Mouse (Mus musculus): ENCODE data around the gene Nup155. TPM values are rescaled to one million over a fixed set of nuclear protein-coding genes. Genes with fewer than 3 reads are reported as not detected.
A peak's percentile ranks its signal among the peaks of the same experiment; 100 is the strongest.

Nup155 gene
- polyA plus RNA-seq, 1 experiment from 2014 or later, result 29.8 TPM

DNA sequence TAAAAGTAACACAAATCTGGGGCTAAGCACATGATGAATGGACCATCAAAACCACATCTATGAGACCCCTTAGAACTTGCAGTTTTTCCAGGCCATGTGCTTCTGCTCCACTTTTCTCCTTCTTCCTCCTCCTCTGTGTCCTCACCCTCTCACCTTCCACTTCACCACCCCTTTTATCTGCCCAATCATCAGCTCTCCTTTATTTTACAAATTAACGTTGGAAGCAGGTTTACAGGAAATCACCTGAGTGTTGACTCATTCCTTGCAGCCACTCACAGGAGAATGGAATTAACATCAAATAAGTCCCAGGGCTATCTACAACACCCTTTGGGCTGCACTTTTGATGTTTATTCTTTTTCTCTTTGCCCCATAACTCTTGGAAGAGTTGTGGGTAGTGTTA lies 52.8 kb downstream of the Nup155 start:
- peaks cover 8% of the 10 kb centered on the region; the same call in 1 of the 2 replicates for H3K36me3 ChIP-seq (ENCODE audit: control insufficient read depth, insufficient read depth, low read length)
- WGBS, result 96% methylated on average over 1 of the region's 1 CpGs
- H3K4me2 ChIP-seq, result no peak overlapping the region
- H3K4me1 ChIP-seq (ENCODE audit: control insufficient read depth, insufficient read depth, low read length), result no peaks in the 10 kb centered on the region
- no peak overlapping the region for H3K27ac ChIP-seq (ENCODE audit: low read depth, low read length)
- no peak for ATAC-seq (ENCODE audit: low FRiP score)
- no peak overlapping the region for H3K4me3 ChIP-seq (ENCODE audit: low read depth, low read length)
- H3K9ac ChIP-seq (ENCODE audit: low read length), result no peak overlapping the region
- DNase-seq (ENCODE audit: low spot score, missing footprints), result no peak
- no peaks in the 10 kb centered on the region for H3K9me3 ChIP-seq (ENCODE audit: control insufficient read depth, low read length)
- no peaks in the 10 kb centered on the region for H3K27me3 ChIP-seq (ENCODE audit: control insufficient read depth, insufficient read depth, low read length)

- ATAC-seq (ENCODE audit: low FRiP score) (peak; percentile 99), DNase-seq (ENCODE audit: low spot score, missing footprints) (peak; percentile 100)
- H3K9me3 ChIP-seq (ENCODE audit: control insufficient read depth, low read length), result no peaks in the 10 kb centered on the region
- H3K36me3 ChIP-seq (ENCODE audit: control insufficient read depth, insufficient read depth, low read length), result peaks cover 4% of the 10 kb centered on the region
- H3K27me3 ChIP-seq (ENCODE audit: control insufficient read depth, insufficient read depth, low read length), result no peaks in the 10 kb centered on the region
- H3K4me3 ChIP-seq (ENCODE audit: low read depth, low read length), result peak within 1 kb of the TSS; percentile 85
- 2% methylated on average over 34 of the region's 47 CpGs for WGBS
- H3K4me1 ChIP-seq (ENCODE audit: control insufficient read depth, insufficient read depth, low read length), result no peaks in the 10 kb centered on the region
- H3K4me2 ChIP-seq, result peak within 1 kb of the TSS; percentile 50
- H3K27ac ChIP-seq (ENCODE audit: low read depth, low read length), result peak within 1 kb of the TSS; percentile 84
- peak within 1 kb of the TSS; percentile 95 for H3K9ac ChIP-seq (ENCODE audit: low read length)
These were observed 59.7 kb downstream of the Nup155 start, which contains the start of gene Cplane1 for GRCm38 (mm10) chr15:8168591-8169265. TSS of gene Cplane1 (plus strand) at chr15:8169106.

- H3K27ac ChIP-seq (ENCODE audit: low read depth, low read length), result peak overlapping the region; percentile 84
- ATAC-seq (ENCODE audit: low FRiP score) (peak; percentile 91), DNase-seq (ENCODE audit: low spot score, missing footprints) (peak; percentile 94)
- peak overlapping the region; percentile 50 for H3K4me2 ChIP-seq
- H3K9ac ChIP-seq (ENCODE audit: low read length), result peak overlapping the region; percentile 95
- H3K36me3 ChIP-seq (ENCODE audit: control insufficient read depth, insufficient read depth, low read length), result peaks cover 4% of the 10 kb centered on the region
- under 1% methylated on average over 25 of the region's 25 CpGs for WGBS
- H3K9me3 ChIP-seq (ENCODE audit: control insufficient read depth, low read length), result no peaks in the 10 kb centered on the region
- H3K4me1 ChIP-seq (ENCODE audit: control insufficient read depth, insufficient read depth, low read length), result no peaks in the 10 kb centered on the region
- no peaks in the 10 kb centered on the region for H3K27me3 ChIP-seq (ENCODE audit: control insufficient read depth, insufficient read depth, low read length)
- peak overlapping the region; percentile 85 for H3K4me3 ChIP-seq (ENCODE audit: low read depth, low read length)
These were observed 60.2 kb downstream of the Nup155 start for GRCm38 (mm10) chr15:8169266-8169746.

GRCm38 (mm10) chr15:8189563-8189962 lies 80.5 kb downstream of the Nup155 start:
- Histone ChIP-seq H3K36me3 (ENCODE audit: control insufficient read depth, insufficient read depth, low read length) (peaks cover 4% of the 10 kb centered on the region), H3K27ac (ENCODE audit: low read depth, low read length) (no peak overlapping the region)
- ATAC-seq (ENCODE audit: low FRiP score), result no peak

GRCm38 (mm10) chr15:8190435-8190834 lies 81.4 kb downstream of the Nup155 start:
- Histone ChIP-seq H3K4me3 (ENCODE audit: low read depth, low read length) (no peak overlapping the region), H3K36me3 (ENCODE audit: control insufficient read depth, insufficient read depth, low read length) (peaks cover 6% of the 10 kb centered on the region)
- ATAC-seq (ENCODE audit: low FRiP score), result no peak

More at GRCm38 (mm10) chr15:8189563-8189962, 80.5 kb downstream of the Nup155 start:
- Histone ChIP-seq H3K4me1 (ENCODE audit: control insufficient read depth, insufficient read depth, low read length) (no peaks in the 10 kb centered on the region), H3K9me3 (ENCODE audit: control insufficient read depth, low read length) (no peaks in the 10 kb centered on the region), H3K4me2 (no peak overlapping the region), H3K9ac (ENCODE audit: low read length) (no peak overlapping the region), H3K27me3 (ENCODE audit: control insufficient read depth, insufficient read depth, low read length) (no peaks in the 10 kb centered on the region), H3K4me3 (ENCODE audit: low read depth, low read length) (no peak overlapping the region)
- no peak for DNase-seq (ENCODE audit: low spot score, missing footprints)
- 90% methylated on average over 3 of the region's 3 CpGs for WGBS

DNA sequence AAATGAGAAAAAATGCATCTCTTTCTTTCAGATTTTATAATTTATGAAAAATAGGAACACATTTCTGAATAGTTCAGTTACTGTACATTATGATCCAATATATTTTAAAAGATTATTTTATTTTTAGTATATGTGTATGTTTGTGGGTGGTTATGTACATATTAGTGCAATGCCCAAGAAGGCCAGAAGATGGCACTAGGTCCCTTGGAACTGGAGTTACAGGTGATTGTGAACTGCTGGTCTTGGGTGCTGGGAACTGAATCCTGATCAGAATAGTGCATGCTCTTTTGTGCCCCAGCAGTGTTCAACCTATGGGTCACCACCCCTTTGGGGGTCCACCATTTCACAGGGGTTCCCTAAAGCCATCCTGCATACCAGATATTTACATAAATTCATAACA lies 91.2 kb downstream of the Nup155 start:
- Histone ChIP-seq H3K4me3 (ENCODE audit: low read depth, low read length) (no peak overlapping the region), H3K27me3 (ENCODE audit: control insufficient read depth, insufficient read depth, low read length) (no peaks in the 10 kb centered on the region), H3K9me3 (ENCODE audit: control insufficient read depth, low read length) (no peaks in the 10 kb centered on the region), H3K4me1 (ENCODE audit: control insufficient read depth, insufficient read depth, low read length) (no peaks in the 10 kb centered on the region), H3K36me3 (ENCODE audit: control insufficient read depth, insufficient read depth, low read length) (peaks cover 28% of the 10 kb centered on the region), H3K4me2 (no peak overlapping the region), H3K27ac (ENCODE audit: low read depth, low read length) (no peak overlapping the region), H3K9ac (ENCODE audit: low read length) (no peak overlapping the region)
- DNase-seq (ENCODE audit: low spot score, missing footprints) (no peak), ATAC-seq (ENCODE audit: low FRiP score) (no peak)

More at GRCm38 (mm10) chr15:8190435-8190834, 81.4 kb downstream of the Nup155 start:
- Histone ChIP-seq H3K4me1 (ENCODE audit: control insufficient read depth, insufficient read depth, low read length) (no peaks in the 10 kb centered on the region), H3K9me3 (ENCODE audit: control insufficient read depth, low read length) (no peaks in the 10 kb centered on the region), H3K27ac (ENCODE audit: low read depth, low read length) (no peak overlapping the region), H3K4me2 (no peak overlapping the region), H3K9ac (ENCODE audit: low read length) (no peak overlapping the region), H3K27me3 (ENCODE audit: control insufficient read depth, insufficient read depth, low read length) (no peaks in the 10 kb centered on the region)
- DNase-seq (ENCODE audit: low spot score, missing footprints), result no peak
- 90% methylated on average over 3 of the region's 3 CpGs for WGBS

DNA sequence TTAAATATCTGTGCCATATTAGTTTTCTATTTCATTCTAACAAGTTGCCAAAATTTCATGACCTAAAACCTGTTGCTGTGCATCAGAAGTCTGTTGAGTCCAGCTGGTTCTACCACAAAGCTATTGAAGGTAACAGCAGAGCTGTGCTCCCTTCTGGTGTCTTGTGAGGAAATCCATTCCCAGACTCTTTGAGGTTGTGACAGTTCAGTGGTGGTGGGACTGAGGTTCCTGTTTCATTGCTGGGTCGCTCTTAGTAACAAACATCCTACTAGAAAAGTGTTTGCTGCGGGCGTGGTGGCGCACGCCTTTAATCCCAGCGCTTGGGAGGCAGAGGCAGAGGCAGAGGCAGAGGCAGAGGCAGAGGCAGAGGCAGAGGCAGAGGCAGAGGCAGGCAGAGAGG lies 99.3 kb downstream of the Nup155 start:
- 89% methylated on average over 6 of the region's 6 CpGs for WGBS
- H3K4me3 ChIP-seq (ENCODE audit: low read depth, low read length), result no peak overlapping the region
- no peaks in the 10 kb centered on the region for H3K9me3 ChIP-seq (ENCODE audit: control insufficient read depth, low read length)
- H3K4me2 ChIP-seq, result no peak overlapping the region
- no peaks in the 10 kb centered on the region for H3K4me1 ChIP-seq (ENCODE audit: control insufficient read depth, insufficient read depth, low read length)
- ATAC-seq (ENCODE audit: low FRiP score) (no peak), DNase-seq (ENCODE audit: low spot score, missing footprints) (no peak)
- H3K27me3 ChIP-seq (ENCODE audit: control insufficient read depth, insufficient read depth, low read length), result no peaks in the 10 kb centered on the region
- H3K36me3 ChIP-seq (ENCODE audit: control insufficient read depth, insufficient read depth, low read length), result peaks cover 10% of the 10 kb centered on the region; the same call in 1 of the 2 replicates
- no peak overlapping the region for H3K9ac ChIP-seq (ENCODE audit: low read length)
- H3K27ac ChIP-seq (ENCODE audit: low read depth, low read length), result no peak overlapping the region

Other genes starting within 250 kb of the Nup155 start
- 81.5 and 82.2 TPM in 2 replicates for gene Wdr70, start 10.1 kb upstream of the Nup155 start, polyA plus RNA-seq (2014; fragmentation: Nextera tagmentation; extraction: Ambion mirVana)
- 11.4 and 13.0 TPM in 2 replicates for gene Cplane1, start 59.8 kb downstream of the Nup155 start, polyA plus RNA-seq (2014; fragmentation: Nextera tagmentation; extraction: Ambion mirVana)